14 mouse cellular contexts compared by ENCODE assay signal in the genomic region with DNA sequence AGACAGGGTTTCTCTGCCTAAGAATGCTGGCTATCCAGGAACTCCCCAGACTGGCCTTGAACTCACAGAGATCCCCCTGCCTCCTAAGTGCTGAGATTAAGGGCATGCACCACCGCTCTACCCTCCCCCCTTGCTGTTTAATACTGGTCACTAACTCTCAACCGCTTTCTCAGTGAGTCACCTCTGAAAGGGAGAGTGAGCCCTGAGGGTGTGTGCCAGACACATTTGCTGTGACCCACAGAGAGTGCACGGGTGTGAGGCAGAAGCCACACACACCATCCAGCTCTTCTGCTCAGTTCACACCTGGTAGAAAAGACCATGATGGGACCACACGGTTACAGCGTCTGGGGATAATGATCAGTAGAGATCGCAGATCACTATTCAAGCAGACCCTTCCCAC.
"Had no signal": no experiment of that assay in that cellular context is flagged by ENCODE, and none has a peak within 500 bp of the region (broad histone marks: within the 10 kb centered on the region; RNA-seq: fewer than 3 reads in every experiment).

No protein-coding gene starts in this region.

- H3K27ac ChIP-seq: kidney, postnatal 0 days; liver, embryonic 15.5 days; midbrain, embryonic 13.5 days; neural tube, embryonic 15.5 days; stomach, embryonic 15.5 days had no signal

- H3K4me3 ChIP-seq: liver, embryonic 15.5 days; midbrain, embryonic 13.5 days; neural tube, embryonic 15.5 days; stomach, embryonic 15.5 days had no signal

- DNase-seq: kidney, adult 9 months; kidney, postnatal 4 days; left cerebral cortex, postnatal 4 days; lung, adult 2 months; lung, postnatal 36 days; spleen, adult 18-20 months; thymus, postnatal 36 days had no signal

- H3K9ac ChIP-seq: liver, embryonic 15.5 days; midbrain, embryonic 13.5 days; neural tube, embryonic 15.5 days; stomach, embryonic 15.5 days had no signal

- ATAC-seq: lung, postnatal 0 days; midbrain, embryonic 13.5 days had no signal

- H3K27me3 ChIP-seq: liver, embryonic 15.5 days; midbrain, embryonic 13.5 days; neural tube, embryonic 15.5 days; stomach, embryonic 15.5 days had no signal

- H3K9me3 ChIP-seq: liver, embryonic 15.5 days; midbrain, embryonic 13.5 days; neural tube, embryonic 15.5 days; stomach, embryonic 15.5 days had no signal

- H3K4me2 ChIP-seq: liver, embryonic 11.5 days; liver, embryonic 15.5 days; midbrain, embryonic 13.5 days; neural tube, embryonic 15.5 days; stomach, embryonic 15.5 days had no signal
